Mouse (Mus musculus) kidney, postnatal 25 days (tissue): ENCODE results near the gene Pla2g3.

Experiments
- DNase-seq, 2 experiments: peaks; one replicate each; pipeline ENCODE4 v3.0.0; 2021; ENCODE audit warnings: mixed read lengths in 2 of 2

The Pla2g3 gene

DNA sequence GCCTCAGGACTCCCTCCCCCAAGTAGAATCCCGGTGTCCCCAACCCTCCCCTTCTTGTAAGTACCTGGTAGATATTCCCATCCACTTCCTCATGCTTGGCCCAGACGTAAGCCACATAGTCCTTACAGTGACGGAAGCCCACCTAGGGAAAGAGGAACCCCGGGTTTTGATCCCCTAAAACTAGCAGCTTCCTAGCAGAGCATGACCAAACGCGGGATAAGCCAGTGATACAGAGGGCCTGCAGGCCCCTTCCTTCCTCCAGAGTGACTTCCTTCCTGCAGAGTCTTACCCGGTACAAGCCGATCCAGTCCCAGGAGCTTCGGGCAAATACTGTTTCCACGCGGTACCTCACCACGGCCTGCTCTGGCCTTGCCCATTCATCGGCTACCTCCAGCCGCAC, 7.4 kb downstream of the Pla2g3 start:
- no peak for DNase-seq

DNA sequence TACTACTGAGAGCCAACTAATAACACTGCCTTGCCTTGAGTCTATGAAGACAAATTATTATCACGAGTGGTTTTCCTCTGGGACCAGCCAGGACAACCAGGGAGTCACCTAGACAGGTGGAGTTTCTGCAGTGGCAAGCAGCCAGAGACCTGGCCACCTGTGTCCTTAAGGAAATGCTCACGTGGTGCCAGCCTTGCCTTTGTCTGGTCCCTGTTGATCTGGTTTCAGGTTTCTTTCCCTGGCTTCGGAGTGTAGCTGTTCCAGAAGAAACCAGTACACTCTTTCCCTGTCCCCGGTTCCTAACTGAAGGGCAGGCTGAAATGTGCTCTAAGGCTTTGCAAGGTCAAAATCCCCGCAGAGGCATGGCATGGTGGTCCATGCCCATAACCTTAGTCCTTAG, 8.7 kb downstream of the Pla2g3 start:
- peak; percentile 71 to 86 for DNase-seq

DNA sequence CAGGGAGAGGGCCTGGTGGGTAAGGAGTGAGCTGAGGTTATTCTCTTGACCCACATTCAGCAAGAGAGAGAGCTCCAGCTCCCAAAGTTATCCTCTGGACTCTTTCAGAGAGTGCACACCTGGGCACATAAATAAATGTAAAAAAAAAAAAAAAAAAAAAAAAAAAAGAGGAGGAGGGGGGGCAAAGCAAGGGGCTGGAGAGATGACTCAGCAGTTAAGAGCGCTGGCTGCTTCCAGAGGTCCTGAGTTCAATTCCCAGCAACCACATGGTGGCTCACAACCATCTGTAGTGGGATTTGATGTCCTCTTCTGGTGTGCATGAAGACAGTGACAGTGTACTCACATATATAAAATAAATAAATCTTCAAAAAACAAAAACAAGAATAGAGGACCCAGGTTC, 9.2 kb downstream of the Pla2g3 start:
- no peak for DNase-seq

DNA sequence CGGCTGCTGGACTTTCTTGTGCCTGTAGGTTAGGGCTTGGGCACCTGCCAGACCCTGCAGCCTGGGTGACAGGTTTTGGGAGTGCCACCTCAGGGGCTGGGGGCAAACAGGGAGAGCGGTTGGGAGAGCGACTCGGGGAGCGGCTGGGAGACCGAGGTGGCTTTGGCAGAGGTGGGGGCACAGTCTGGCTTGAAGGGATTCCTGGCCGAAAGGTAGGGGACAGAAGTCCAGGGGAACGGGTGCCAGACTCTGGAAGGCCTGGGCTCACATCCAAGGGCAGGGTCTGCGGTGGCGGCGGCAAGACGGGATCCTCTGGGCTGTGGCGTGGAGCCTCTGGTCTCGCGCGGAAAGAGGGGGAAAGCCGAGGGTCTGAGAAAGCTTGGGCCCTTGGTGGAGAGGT, 14.0 kb downstream of the Pla2g3 start:
- peak in 1 of 2 experiments; percentile 62 for DNase-seq

DNA sequence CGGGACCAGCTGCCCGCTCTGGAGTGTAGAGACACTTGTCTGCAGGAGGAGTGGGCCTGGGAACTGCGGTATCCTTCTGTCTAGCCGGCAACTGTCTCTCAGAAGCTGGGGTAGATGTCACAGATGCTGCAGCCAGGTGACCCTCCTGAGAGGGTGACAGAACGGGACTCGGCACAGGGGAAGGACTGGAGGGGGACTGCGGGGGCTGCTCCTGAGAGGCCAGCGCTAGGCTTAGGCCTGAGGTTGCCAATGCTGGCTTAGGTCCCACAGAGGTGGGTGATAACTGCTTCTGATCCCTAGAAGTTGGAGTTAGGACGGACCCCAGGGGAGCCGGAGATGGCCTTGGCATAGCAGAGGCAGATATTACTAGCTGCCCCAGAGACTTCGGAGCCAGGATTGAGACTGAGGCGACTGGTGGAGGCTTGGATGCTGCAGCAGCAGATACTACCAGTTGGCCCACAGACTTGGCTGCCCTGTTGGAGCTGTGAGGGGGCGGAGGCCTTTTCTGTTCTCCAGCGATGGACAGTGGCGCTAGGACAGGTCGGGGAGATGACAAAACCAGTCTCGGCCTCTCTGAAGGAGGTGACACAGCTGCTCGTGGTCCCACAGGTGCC, 14.5 kb downstream of the Pla2g3 start:
- no peak for DNase-seq

DNA sequence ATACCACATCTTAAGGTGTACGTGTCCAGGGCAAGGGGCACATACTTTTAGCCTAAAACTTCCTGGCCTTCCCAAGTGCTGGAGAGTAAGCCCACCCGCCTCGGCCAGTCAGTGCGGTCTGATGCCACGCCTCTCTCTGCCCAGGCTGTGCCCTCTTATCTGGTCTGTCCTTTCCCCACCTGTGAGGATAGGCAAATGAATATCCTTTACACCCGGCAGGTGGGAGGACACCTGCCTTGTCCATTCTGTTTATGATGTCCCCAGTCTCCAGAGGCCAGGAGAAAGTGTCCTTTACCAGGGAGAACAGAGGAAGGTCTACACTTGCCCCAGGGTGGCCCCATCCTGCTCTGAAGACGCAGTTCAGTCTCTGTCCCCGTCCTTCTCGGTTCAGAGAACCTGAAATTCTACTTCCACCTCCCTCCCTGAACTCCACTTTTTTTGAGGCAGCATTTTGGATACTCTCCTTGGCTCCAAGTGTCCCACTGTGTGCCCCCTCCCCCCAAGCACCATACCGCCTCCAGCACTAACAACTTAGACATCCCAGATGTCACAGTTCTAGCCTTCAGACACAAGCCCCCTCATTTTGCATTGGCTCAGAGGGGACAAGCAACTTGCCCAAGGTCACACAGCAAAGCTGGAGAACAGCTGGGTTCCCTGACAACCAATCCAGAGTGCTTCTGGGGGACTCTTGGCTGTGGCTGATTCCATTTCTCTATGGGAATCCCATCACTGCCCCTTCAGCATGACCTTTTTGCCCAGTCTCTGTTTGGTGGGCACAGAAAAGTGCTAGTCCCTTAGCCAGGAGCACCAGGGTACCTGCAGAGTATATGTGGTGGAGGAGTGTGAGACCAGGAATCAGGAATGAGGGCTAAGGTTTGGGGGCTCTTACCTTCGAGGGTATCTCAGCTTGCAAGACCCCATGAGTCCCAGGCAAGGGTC, 15.9 kb downstream of the Pla2g3 start:
- DNase-seq, result no peak

DNA sequence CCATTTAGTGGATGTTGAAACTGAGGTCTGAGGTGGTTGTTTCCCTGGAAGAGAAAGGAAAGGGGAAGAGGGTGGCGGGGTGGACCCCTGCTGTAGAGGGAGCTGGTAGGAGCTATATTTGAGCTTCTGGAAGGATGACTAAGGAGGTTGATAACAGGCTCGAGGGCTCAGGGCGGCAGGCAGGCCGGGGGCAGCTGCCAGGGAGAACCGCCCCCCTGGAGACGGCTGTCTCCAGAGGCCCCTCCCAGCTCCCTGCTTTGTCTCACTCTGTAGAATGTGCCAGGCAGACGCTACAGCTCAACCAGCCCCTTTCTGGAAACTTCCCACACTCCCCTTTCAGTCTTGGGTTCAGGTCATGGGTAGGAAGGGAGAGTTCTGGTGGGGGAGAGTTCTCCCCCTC, 20.1 kb downstream of the Pla2g3 start:
- DNase-seq, result no peak

DNA sequence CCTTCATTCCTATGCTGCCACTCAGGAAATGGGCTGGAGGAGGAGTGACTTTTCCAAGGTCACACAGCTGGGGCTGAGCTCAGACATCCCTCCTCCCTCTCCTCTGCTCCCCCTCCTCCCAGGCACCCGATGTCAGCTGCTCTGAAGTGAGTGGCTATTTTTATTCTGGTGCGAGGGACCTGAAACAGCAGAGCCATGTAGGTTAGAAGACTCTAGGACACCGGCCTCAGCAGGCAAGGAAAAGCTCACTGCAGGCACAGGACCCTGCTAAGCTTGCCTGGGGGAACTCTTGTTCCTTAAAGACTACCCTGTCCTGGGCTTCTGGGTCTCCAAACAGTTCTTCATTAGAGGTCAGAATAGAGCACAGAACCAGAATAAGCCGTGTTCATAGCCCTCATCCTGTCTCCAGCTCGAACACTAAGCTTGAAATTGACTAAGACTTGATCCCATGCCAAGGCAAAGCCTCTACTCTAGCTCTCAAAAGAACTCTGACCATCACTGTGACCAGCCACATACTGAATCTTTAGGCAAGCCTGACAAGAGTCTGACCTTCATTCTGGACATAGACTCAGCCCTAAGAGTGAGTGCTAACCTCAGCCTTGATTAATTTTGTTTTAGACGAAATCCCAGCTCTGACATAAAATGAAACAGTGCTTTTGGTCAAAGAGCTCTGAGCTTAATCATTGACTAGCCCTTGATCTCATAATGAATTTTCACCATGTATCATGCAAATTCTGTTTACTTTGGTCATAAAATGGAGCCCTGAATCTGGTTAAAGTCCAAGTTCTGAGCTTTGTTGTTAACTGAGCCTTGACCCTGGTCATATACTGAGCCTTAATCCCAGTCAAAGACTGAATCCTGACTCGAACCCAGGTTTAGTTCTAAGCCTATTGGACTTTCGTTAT, 21.3 kb downstream of the Pla2g3 start:
- DNase-seq, result peak; percentile 43 to 74

DNA sequence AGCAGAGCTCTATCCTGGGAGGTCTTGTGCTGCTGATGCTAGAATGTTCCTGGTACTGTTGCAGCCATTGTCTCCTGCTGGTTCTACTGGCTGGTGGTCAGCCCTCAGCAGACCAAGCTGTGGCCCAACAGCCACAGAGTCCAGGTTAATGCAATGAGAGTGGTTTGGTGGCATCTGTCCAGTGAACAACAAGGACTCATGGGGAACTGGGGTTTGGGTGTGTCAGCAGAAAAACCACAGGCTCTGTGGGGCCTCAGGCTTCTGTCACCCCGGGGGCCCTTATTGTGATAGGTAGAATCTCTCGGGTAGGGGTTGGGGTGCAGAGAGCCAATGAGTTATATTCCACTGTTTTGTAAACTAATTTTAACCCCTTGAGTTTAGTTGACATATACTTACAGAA, 22.2 kb downstream of the Pla2g3 start:
- DNase-seq, result no peak

DNA sequence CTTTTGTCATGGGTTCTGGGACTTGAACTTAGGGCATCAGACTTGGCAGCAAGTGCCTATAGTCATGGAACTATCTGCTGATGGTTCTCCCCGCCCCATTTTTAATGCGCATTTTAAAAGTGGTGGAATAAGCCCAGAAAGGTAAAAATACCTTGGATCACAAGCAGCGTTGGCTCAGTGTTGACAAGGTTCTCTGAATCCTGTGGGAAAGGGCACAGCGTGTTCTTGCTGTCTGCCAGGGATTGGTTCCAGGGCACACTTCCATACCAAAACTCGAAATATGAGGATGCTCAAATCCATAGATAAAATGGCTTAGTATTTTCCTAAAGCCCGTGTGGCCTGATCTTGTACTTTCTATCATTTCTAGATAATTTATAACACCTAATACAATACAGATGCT, 25.2 kb downstream of the Pla2g3 start:
- DNase-seq, result no peak

DNA sequence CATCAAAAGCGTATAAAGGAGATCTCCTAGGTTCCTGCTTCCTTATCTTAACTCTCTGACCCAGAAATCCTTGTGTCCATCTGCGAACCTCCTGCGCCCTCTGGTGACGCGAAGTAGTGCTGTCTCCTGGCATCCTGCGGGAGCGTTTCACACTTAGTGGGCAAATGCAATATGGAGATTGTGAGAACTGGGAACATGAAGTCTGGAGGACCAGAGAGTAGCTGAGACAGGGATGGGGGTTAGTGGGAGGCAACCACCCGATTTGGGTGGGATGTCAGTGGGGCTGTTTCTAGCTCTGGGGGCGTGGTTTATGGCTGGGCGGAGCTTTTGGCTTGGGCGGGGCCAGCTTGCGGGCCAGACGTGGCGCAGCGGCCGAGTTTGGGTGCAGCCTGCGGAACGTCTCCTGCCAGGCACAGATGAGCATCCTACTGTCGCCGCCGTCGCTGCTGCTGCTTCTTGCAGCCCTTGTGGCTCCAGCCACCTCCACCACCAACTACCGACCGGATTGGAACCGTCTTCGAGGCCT, 26.5 kb downstream of the Pla2g3 start, which contains the start of gene Selenom:
Gene Selenom (plus strand): TSS at position 156 of the 526 bp plus-strand sequence.
- peak; percentile 90 to 94 for DNase-seq

DNA sequence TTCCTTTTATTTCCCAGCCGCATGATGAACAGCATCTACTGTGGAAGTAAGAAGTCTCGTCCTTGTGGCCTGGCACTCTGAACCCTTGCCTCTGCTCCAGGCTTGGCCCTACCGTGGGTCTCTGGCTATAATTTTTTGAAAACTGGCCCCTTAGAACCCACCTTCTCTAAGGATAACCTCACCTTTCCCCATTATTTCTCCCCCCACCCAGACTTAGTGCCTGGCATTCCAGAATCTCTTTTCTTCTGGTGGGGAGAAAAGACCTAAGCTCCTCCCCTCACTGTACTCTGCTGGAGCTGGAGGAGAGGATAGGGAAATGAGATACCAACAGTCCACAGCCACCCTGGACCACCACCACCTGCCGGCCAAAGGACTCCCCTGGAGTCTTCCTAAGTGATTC, 27.1 kb downstream of the Pla2g3 start:
- peak in 1 of 2 experiments; percentile 37 for DNase-seq

DNA sequence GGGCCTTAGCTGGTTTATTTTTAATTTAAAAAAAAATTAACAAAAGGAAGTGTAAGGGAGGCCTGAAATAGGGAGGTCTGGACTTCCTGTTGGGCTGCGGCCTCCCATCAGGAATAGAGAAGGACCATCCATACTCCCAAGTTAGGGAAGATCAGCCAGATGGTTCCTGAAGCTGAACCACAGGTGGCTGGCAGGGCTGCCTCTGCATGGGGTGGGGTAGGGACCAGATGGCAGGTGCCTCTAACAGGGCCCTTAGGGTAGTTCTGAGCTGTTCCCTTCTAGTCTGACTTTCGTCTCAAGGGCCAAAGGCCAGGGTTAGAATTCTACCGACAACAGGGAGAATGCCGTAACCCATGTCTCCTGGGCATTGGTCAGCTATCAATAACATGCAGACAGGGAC, 27.6 kb downstream of the Pla2g3 start:
- peak in 1 of 2 experiments; percentile 45 for DNase-seq

DNA sequence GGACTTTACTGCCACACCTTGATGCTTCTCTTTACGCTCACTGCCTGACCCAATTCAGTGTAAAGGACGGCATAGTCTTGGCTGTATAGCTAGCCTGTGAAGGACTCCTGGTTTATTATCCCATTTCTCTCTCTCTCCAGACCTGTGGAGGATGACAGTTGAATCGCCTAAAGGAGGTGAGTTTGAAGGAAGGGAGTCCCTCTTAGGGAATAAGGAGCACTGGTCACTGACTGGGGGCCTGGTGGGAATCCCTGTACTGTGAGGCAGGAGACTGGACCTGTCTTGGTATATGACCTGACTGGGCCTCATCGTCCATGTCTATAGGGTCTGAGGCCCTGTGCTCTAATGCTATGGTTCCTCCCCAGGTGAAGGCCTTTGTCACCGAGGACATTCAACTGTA, 28.0 kb downstream of the Pla2g3 start:
- DNase-seq, result peak in 1 of 2 experiments; percentile 39

DNA sequence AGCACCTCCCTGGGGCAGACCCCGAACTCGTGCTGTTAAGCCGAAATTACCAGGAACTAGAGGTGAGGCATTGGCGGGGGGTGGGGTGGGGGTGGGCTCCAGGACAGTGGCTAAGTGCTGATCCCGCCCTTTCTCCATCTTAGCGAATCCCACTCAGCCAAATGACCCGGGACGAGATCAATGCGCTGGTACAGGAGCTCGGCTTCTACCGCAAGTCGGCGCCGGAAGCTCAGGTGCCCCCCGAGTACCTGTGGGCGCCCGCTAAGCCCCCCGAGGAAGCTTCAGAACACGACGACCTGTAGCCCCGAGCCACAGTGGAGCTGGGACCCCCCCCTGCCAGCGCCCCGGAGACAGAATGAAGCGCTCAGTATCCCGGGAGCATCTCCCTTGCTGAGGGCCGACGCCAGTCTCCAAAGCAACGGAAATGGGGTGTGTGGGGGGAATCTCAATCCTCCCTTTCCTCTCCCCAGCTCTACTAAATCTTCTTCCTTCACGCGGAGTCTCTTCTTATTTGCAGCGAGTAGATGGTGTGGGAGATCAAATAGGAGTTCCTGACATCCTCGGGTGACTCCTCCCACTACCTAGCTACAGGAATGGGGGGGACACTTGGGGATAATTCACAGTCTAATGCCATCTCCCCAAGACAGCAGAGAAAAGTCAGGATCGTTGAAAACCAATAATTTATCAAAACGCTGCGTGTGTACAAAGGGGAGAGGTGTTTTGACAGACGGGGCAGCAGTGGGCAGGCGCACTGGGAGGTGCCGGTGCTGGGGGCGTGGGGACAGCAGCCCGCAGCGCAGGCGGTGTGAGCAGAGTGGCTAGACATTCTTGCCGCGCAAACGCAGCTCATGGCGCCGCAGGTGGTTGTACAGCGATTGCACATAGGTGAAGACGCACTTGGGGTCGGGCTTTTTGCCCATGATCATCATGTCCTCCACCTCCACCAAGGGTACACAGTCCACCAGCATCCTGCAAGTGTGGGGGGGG, 29.1 kb downstream of the Pla2g3 start:
- peak; percentile 67 to 76 for DNase-seq

DNA sequence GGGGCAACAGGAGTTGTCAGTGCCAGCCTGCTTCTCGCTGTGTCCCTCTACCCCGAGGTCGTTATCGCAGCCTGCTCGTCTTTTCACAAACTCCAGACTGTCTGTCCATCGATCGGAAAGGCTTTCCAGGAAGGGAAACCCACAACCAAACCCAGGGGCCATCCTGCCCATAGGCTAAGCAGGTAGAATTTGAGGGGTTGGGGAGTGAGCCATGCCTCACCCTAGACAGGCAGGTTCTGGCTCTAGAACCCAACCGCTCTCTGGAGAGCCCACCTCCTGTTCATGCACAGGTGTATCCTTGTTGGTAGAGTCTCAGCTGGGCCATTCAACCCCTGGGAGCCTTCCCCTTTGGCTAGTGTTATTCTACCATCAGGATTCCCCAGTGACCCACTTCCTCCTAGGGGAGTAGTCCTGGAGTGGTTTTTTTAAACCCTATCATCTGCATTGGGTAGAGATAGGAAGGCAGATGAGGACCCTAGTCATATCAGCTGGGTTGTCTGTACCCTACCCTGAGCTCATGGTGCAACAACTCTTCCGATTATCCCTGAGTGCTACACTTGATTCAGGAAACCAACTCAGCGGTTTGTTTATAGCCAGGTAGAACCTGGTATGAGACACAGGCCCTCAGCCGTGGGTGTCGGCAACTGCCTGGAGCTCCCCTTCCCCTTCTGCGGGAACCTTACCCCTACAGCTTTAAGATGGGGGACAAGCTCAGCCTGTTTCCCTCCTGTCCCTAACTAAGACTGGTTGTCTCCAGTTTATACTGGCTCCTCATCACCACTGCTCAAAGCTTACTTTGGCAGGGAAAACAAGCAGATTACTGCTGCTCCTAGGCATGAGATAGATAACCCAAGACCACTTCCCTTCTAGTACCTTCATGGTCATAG, 30.0 kb downstream of the Pla2g3 start:
- peak in 1 of 2 experiments; percentile 41 for DNase-seq

DNA sequence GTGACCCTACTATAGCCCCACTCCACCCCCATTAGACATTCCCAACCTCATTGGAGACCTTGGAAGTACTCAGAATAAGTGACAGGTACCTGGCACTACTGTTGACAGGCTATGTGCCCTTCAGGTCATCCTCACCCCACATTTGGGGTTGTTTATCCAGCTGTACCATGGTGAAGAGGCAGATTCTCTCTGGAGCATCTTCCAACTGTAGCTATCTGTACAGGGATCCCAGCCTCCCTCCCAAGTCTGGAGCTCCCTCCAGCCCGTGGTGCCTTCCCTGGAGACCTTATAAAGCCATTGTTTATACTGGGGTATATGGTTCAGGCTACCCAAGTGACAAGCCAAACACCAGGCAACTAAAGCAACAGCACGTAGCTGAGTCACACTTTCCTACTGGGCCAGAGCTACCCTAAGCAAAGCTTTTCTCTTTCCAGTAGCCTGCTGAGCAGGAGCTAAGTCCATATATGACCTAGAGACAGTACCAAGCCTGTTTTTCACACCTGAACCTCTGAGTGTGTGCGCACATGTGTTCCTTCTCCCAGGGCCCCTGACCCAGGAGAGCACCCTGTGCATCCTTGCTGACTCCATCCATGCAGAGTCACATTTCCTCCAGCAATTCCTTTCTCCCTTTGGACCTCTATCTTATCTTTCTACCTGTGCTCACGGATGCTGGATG, 31.1 kb downstream of the Pla2g3 start:
- DNase-seq, result no peak

DNA sequence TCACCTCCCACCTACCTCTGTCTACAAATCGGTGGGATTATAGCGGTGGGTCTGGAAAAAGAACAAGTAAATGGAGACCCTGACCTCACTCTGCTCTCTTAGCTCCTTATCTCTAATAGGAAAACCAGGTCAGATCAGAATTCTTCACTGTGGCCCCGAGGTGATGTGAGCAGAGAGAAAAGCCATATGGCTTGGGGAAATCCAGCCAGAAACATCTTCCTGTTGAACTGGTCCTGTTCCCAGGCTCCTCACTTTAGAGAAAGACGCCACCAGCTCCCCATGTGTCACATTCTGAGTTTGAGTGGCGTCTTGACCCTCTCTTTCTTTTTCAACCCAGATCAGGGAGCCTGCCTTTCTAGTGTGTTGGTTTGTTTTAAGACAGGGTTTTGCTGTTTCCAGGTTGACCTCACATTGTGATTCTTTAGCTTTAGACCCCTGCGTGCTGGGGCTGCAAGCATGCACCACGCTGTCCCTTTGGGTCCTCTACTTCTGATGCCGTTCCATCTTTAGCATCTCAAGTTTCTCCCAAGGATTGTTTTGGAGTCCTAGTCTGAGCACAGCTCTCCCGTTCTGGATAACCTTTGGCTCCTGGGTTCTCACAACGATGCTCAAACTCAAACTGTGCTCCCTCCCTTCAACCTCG, 31.8 kb downstream of the Pla2g3 start:
- DNase-seq, result no peak

DNA sequence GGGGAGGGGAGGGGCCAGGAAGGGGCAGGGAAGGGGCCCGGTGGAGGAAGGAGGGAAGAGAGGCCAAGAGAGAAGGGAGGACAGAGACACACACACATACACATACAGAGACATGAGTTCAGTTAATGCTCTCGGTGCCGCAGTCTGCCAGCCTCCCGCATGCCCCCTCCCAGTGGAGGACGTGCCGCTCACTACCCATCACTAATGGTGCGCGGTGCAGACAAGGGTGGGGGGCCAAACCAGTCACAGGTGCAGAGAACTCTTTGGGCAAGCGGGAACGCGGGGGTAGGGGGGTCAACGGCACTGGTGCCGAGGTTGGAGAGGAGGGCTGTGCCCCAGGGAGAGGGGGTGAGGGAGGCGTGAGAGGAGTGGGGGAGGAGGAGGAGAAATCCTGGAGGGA, 32.8 kb downstream of the Pla2g3 start:
- peak in 1 of 2 experiments; percentile 45 for DNase-seq
